Mouse (Mus musculus) gastrocnemius, postnatal 4 days (tissue): ENCODE measurements at regions not wholly inside any gene's neighbourhood (a gene's known extent, or its start where the extent isn't known, plus 50 kb on each side); places are given as distances from the start of the nearest gene placed in this dataset.

Experiments used
- DNase-seq, 2 experiments: peaks; one replicate each; pipeline ENCODE4 v3.0.0; 2021 to 2022; ENCODE audit warnings: low spot score in 2 of 2, mixed read lengths in 2 of 2

- no peak for DNase-seq
Measured at GRCm38 (mm10) chr6:147954967-147955830, 91.9 kb upstream of the Far2 start.

- DNase-seq: no peak
Measured at GRCm38 (mm10) chr6:147964739-147965138, 82.3 kb upstream of the Far2 start.

GRCm38 (mm10) chr6:147970162-147970608 lies 76.9 kb upstream of the Far2 start:
- no peak for DNase-seq

DNA sequence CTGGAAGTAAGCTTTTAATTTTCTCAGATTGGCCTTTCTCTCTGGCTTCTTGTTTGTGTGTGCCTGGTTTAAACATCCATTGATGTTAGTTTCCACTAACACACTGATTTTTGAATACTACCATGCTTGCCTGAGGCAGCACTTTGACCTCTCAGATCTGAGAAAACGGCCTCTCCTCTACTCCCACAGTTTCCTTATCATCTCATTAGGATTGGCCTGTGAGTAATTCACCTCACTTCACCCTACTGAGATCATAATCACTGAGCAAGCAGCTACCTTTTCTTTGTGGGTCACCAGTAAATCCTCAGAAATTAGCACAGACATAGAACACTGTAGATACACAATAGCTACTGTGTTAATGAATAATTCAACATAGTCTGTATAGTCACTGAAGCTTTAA lies 74.5 kb upstream of the Far2 start:
- no peak for DNase-seq

DNA sequence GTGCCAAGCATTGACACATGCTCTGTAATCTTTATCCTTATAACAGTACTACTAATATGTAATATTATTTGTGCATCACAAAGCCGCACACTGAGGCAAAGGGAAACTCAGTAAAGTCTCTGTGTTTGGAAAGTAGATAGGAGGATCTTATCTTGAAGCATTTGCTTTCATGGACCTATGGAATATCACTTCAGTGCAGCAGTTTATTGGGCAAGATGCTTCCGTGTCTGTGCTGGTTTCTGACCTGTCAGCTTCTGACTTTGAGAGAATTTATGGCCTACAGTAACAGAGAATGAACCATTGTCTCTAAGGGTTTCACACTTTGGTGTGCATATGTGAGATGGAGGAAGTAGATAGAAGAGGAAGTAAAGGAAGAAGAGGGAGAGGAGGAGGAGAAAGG lies 74.0 kb upstream of the Far2 start:
- DNase-seq: no peak

DNA sequence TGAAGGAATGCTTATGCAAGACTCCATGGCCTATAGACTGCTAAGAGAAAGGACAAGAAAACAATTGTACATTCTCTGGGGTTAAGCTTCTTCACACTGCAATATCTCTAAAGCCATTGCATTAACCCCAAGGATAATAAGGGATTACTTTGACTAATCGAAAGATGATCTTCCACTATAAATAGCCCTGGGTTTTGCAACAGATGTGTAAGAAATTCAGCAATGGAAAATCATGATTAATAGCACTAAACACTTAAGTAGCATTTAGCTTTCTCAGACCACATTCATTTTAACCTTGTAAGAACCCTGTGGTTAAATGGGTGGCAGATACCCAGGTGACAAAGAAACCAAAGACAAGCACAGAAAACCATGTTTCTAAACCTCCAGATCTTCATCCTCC lies 71.1 kb upstream of the Far2 start:
- no peak for DNase-seq

GRCm38 (mm10) chr6:147989381-147989780 lies 57.7 kb upstream of the Far2 start:
- no peak for DNase-seq
